Mouse (Mus musculus) frontal cortex, adult 2 months (tissue): ENCODE measurements around the gene Ggct. TPM values are rescaled to one million over a fixed set of nuclear protein-coding genes. Genes with fewer than 3 reads are reported as not detected.
"Not testable (repeated sequence)": the region's sequence is repeated elsewhere in the genome, so short reads cannot be mapped to it uniquely, and the experiment has no call there.

Experiments used
- DNase-seq, 2 experiments: peaks; one replicate each; pipeline ENCODE4 v3.0.0; 2022; ENCODE audit warnings: low spot score in 1 of 2; ENCODE audit errors: extremely low spot score in 1 of 2
- polyA plus RNA-seq: library from polyadenylated mRNA; depleted of rRNA; stranded (reverse); fragments of >200 nt; gene quantifications from 2 replicates; pipeline ENCODE4 v1.2.3, GENCODE M21; 2012; rRNA removed

Gene Ggct
- polyA plus RNA-seq, 1 experiment, result 15.2 TPM

DNA sequence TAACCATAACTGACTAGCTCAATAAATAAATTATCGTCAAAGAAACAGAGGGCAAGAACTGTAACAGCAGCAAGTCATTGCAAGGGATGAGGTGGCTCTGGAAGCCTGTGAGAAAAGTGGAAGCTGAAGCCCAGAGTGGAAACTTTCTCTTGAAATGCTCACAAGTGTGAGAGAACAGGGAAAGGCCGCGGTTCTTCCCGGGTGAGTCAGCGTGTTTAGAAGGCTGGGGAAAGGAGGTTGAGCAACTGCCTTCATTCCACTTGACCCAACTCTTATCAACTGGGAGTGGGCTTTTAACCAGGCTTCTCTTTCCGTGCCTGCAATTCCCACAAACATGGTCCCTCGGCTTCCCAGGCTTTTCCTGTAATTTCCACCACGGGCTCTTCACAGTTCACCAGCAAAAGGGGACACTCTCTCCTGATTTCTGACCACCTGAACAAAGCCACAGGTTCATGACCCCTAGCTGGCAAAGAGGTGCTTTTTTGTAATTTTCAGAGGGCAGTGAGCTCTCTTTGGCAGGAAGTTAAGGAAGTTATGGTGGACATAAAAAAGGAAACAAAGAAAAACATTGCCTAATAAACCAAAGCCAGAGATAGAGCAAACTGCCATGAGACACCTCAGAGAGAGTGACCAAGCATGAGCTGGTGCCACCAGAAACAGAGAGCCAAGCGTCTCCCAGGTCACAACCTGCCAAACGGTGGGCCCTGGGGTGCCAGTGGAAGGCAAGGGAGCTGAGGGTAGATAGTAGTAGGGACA lies 37.9 kb downstream of the Ggct start:
- no peak for DNase-seq

- not testable (repeated sequence) for DNase-seq
Observed at GRCm38 (mm10) chr6:54953399-54953798, 39.4 kb downstream of the Ggct start.

DNA sequence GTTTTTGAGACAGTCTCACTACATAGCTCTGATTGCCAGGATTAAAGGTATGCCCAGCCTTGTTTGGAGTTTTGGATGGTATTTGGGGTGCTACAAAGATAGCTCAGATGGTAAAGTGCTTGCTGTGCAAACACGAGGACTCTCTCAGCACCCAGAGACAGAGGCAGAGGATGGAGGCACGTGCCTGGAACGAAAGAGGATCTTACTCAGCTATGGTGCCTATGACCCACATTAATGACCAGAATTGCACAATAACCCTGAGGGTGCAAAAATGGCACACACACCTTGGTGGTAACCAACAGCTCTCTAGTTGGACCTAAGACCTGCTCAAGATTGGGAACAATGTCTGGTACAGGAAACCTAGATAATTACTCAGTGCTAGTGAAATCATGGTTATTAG lies 40.2 kb downstream of the Ggct start:
- no peak for DNase-seq

- no peak for DNase-seq
Observed at GRCm38 (mm10) chr6:54948682-54949081, 44.1 kb downstream of the Ggct start.

- no peak for DNase-seq
Observed at GRCm38 (mm10) chr6:54946241-54946953, 46.4 kb downstream of the Ggct start.

DNA sequence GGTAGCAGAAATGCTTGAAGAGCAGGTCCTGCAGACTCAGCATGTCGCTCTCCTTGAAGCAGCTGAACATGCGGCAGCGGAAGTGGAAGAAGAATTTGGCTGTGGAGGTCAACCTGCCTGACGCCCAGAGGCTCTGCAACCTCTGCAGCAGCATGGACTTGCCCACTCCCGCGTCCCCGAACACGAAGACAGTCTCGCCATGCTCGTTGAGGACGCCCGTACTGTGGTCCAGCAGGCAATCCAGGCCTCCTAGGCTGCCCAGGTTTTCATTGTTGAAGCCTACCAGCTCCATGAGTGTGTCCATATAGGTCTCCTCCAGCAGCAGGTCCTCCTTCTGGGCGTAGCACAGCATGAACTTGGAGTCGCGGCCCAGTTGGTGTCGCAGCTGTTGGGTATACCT lies 48.2 kb downstream of the Ggct start:
- DNase-seq, result no peak

DNA sequence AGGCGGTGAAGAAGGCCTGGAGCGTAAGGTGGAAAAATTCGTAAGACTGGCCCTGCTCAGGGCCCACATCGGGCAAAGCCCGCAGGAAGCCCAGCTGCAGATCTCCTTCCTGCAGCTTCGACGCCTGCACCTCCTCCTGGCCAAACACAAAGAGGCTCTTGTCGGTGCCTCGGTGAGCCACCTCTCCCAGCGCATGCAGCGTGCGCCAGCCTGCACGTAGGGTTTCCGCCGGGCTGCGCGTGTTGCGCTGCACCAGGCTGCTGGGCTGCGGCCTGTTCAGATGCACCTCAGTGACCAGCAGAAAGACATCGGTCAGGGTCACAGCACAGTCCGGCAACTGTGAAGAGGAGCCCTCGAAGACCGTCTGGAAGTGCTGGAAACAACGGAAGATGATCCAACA lies 49.0 kb downstream of the Ggct start:
- no peak for DNase-seq

DNA sequence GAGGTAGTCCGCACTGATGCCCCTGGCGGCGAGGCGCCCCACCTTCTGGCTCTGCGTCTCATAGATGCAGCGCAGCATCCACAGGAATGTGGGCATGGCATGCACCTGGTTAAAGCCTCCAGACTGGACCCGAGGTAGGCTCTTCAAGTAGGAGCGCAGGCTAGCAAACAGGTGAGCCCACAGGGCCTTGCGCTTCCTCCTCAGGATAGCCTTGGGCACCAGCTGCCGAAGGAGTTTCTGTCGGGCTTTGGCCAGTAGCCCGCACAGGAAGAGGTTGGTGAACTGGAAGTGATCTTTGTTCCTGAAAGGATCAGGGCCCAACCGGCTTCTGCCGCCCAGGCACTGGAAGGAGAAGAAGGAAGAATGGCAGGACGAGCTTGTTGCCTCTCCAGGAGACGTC lies 49.5 kb downstream of the Ggct start:
- no peak for DNase-seq

GRCm38 (mm10) chr6:54941149-54941548 lies 51.6 kb downstream of the Ggct start:
- no peak for DNase-seq

DNA sequence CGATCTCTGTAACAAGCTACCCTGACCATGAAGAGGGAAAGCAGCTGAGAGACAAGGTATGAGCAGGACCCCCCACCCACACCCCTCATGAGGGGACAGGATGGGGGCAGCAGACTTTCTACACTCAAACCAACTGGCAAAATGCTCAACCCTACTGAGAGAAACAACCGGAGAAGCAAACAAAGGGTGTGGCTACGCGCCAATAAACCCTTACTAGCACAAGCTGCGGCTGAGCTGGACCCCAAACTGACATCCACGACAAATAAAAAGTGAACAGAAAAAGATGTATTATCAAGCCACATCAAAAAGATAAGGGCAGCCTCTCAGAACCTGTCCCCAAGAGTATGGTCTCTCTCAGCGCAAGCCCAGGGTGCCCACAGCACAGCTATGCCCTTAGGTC lies 52.6 kb downstream of the Ggct start:
- no peak for DNase-seq

GRCm38 (mm10) chr6:54939631-54940030 lies 53.1 kb downstream of the Ggct start:
- no peak for DNase-seq

- no peak for DNase-seq
Observed at GRCm38 (mm10) chr6:54936496-54936895, 56.3 kb downstream of the Ggct start.

- DNase-seq, result no peak
Observed at GRCm38 (mm10) chr6:54934930-54935329, 57.8 kb downstream of the Ggct start.

DNA sequence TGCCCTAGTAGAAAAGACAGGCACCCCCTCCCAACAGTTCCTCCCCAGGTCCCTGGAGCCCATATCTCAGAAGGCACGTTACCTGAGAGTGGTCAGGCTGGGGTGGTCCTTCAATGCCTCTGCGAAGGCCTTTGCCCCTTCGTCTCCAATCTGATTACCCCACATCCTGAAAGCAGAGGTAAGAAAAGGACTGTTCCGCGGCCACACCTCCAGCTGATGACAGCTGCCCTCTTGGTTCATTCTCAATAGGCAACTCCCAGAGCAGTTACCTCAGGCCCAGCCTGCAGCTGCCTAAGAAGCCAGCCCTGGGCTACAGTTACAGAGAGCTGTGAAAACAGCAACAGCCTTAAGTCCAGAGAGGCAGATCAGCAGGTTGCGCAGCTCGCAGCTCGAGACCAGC lies 58.4 kb downstream of the Ggct start:
- no peak for DNase-seq

DNA sequence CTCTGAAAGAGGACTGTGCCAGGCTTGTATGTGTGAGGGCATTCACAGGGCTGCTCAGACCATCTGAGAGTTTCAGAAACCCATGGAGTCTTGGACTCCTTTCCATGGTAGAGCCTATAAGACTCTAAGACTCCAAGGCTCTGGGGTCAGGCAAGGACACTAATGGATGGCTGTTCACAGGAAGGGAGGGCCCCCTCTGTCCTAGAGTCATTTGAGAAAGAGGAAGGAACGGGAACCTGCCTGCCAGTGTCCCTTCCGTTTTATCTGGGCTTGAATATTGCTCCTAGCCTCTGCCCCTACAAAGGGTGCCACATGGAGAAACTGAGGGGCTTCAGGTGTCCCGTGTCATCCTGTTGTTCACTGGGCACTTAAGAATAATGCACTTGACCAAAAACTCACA lies 58.9 kb downstream of the Ggct start:
- DNase-seq, result no peak

DNA sequence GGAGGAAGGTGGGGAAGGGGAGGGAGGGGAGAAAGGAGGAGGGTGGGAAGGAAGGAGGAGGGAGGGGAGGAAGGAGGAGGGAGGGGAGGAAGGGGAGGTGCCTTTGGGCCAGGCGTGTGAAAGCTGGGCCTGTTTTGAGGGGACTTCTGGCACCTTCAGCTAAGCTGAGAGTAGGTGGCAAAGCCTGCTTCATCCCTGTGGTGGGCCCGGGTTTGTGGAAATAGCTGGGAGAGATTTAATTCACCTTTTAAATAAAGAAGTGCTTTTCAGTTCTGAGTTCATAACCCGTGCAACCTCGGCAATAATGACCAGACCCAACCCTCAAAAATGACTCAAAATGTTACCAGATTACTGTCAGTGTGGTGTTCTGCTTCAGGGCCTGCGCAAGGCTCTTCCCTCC lies 59.5 kb downstream of the Ggct start:
- DNase-seq, result no peak

Other genes starting within 250 kb of the Ggct start
- gene Znrf2, start 176.0 kb downstream of the Ggct start, polyA plus RNA-seq, result 8.8 and 9.4 TPM in 2 replicates
- gene Nod1, start 20.3 kb downstream of the Ggct start, polyA plus RNA-seq, result 4.7 and 5.2 TPM in 2 replicates
- 81.7 and 84.0 TPM in 2 replicates for gene Gars, start 45.1 kb upstream of the Ggct start, polyA plus RNA-seq
- gene Crhr2, start 140.1 kb upstream of the Ggct start, polyA plus RNA-seq, result 2.3 and 2.7 TPM in 2 replicates
- gene Inmt, start 182.1 kb upstream of the Ggct start, polyA plus RNA-seq, result 4.0 and 4.6 TPM in 2 replicates
- gene Mindy4, start 210.4 kb upstream of the Ggct start, polyA plus RNA-seq, result 9.2 and 10.2 TPM in 2 replicates